Mouse (Mus musculus): ENCODE results near the gene Rab3a.

The Rab3a gene

DNA sequence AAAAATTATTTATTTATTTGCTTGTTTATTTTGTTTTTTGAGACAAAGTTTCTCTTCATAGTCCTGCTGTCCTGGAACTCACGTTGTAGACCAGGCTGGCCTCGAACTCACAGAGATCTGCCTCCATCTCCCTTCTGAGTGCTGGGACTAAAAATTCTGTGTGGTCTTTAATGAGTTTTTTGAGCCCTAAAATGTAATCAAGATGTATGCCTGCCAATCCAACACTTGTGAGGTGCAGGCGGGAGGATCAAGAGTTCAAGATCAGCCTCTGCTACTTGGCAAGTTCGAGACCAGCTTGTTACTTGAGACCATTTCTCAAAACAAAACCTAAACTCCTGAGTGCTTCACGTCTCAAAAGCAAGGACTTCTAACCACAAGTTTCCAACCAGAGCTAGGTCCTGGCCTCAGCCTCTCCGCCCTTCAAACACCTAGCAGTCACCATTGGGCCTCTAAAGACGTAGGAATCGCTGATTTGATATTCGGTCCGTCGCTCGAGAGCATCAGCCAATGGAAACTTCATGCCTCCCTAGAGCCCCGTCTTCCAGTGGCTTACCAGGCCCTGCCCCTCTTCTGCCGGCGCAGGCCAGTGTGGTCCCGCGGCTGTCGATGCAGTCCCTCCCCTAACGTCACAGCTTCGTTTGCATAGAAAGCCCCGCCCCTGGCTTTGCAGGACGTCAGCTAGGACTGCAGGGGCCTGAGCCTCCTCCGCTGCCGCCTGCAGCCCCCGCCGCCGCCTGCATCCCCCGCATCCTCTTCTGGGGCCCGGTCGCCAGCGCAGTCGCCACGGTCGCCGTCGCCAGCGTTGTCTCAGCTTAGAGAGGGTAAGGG lies at the start of gene Rab3a:
Gene Rab3a, plus strand, starts transcription at position 637 of the 828 bp plus-strand sequence.
- TF ChIP-seq GATA4 (IDR thresholded peaks at IDR 0.05; ENCODE audit: insufficient replicate concordance, low read length) = no peak; the same call in 1 of the 2 replicates

DNA sequence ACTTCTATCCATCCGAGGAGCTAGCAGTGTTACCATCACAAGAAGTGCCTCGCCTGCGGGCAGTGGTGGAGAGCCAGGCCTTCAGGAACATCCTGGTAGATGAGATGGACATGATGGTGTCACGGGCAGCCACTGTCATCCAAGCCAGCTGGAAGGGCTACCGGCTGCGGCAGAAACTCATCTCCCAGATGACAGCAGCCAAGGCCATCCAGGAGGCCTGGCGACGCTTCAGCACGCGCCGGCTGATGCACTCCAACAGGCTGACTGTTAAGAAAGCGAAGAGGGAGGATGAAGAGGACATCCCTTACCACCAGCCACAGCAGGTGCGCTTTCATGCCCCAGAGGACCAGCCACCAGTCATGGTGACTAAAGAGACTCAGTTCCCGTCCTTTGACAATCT lies 46.2 kb upstream of the Rab3a start:
- TF ChIP-seq GATA4 (IDR thresholded peaks at IDR 0.05; ENCODE audit: insufficient replicate concordance, low read length) = no peak

DNA sequence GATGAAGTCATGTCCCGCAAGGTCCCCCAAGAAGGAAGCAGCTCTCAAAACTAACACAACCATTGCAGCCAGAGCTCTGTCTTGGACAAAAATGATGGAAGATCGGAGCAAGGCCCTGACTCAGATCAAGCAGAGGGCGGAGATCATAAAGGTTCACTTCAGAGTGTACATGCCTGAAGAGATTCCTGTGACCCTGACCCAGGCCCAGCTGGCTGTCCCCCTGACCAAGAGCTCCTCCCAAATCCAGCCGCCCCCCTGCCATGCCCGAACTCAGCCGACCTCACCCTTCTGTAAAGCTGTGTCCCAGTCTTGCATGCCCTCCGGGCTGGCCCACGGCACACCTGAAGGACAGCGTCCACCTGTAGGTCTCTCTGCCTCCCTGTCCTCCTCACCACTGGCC lies 44.7 kb upstream of the Rab3a start:
- TF ChIP-seq GATA4 (IDR thresholded peaks at IDR 0.05; ENCODE audit: insufficient replicate concordance, low read length) = no peak

DNA sequence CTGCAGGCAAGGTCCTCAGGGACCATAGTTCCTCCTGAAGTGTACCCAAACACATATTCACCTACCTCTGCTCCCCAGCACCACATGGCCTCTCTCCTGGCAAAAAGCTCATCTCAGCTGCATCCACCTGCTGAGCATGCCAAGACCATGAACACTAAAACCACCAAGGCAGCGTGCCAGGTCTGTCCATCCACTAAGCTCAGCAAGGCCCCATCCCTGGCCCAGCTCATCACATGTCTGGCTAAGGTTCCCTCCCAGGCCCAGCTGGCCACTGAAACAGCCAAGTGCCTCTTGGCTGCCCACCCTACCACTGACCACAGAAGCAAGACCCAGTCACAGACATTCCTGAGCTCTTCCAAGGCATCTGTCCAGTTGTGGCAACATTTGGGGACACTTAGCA lies 44.2 kb upstream of the Rab3a start:
- TF ChIP-seq GATA4 (IDR thresholded peaks at IDR 0.05; ENCODE audit: insufficient replicate concordance, low read length) = no peak

DNA sequence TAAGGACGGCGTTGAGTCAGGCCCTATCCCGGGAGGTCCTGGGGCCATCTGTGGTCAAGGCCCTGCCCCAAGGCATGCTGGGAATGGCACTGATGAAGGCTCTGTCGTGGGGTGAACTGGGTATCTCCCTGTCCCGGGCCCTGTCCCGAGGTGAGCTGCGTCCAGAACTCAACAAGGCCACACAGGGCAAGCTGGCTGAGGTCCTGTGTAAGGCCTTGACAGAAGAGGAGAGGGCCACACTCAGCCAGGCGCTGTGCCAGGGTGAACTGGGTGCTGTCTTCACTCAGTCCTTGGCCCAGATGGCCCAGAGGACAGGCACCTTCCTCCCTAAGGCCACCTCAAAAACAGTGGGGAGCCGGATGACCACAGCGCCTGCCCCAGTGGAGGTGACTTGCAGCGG lies 43.4 kb upstream of the Rab3a start:
- no peak for TF ChIP-seq GATA4 (IDR thresholded peaks at IDR 0.05; ENCODE audit: insufficient replicate concordance, low read length)

DNA sequence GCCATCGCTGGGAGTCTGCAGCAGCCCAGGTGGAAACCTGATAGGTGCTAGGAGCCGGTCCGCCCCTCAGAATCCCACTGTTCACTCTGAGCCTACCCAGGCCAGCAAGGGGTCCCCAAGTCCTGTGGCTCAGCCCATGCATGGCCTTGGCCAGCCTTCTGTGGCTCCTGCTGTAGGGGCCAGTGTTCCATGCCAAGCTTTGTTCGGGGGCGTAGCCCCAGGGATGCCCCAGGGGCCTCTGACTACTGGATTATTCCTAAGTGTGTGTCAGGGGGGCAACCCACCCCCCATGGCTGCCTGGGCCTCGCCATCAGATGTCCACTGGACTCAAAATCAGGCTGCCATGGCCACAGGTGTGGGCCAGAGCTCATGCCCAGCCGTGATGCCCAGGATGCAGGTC lies 40.5 kb upstream of the Rab3a start:
- no peak for TF ChIP-seq GATA4 (IDR thresholded peaks at IDR 0.05; ENCODE audit: insufficient replicate concordance, low read length)

DNA sequence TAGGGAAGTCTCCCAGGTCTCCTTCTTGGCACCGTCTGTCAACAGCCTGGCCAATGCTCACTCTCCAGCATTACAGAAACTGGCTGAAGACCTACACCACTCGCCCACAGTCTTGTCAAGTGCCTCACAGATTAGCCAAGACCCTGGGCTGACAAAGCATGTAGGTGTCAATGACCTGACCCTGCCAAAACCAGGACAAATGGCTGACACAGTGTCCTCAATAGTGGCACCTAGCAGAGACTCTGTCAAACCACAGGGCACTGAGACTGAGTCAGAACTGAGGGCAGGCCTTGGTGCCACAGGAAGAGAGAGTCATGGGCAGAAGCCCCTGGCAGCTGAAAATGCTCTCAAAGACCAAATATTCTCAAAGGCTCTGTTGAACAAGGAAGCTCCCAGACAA lies 39.4 kb upstream of the Rab3a start:
- no peak for TF ChIP-seq GATA4 (IDR thresholded peaks at IDR 0.05; ENCODE audit: insufficient replicate concordance, low read length)

DNA sequence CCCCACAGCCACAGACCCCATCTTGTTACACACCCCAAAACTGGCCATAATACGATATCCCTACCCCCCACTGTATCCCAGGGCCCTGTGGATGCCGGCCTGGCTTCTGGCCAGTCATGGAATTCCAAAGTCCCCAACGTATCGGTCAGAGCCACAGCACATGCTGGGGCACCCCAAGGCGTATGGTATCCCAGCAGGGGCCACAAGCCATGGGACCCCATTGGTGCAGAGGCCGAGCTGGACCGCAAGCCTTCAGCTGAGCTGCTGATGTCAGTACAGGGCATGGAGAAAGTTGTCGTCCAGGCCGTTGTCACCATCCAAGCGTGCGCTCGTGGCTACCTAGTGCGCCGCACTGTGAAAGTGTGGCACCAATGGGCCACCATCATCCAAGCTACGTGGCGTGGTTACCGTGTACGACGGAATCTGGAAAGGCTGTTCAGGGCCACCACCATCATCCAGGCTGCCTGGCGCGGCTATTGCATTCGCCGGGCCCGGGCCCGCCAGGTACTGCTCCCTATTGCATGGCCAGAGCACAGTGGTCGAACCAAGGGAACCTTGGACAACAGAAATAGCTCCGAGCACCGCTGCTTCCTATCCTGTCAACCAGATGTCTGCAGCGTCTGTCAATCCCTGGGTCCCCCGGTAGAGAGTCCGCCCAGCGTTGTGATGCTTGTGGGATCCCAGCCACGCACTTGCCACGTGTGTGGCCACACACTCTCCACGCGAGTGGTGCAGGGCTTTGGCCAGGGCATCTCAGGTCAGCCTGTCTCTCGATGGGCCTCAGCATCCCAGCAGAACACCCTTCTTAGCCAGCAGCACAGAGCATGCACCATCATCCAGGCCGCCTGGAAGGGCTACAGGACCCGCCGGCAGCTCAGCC lies 37.7 kb upstream of the Rab3a start:
- TF ChIP-seq GATA4 (IDR thresholded peaks at IDR 0.05; ENCODE audit: insufficient replicate concordance, low read length) = no peak

DNA sequence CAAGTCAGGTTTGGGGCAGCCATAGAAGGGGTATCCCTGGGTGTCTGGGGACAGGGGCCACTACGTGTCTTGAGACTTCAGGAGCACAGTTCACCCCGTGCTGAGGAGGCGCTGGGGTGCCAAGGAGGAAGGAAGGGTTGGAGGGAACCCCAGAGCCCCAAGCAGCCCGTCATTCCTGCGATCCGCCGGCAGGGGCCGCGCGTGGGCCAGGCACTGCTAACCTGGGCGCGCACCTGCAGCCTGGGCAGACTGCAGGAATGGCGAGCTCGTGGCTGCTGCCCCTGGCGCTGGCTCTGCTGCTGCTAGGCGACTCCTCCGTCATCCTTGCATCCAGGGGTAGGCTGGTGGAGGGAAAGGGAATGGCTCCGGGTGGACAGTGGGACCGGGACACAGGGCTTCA lies 36.2 kb upstream of the Rab3a start, which contains the start of gene Gm3336:
Gene Gm3336, plus strand, starts transcription at position 247 of the 400 bp plus-strand sequence.
- TF ChIP-seq GATA4 (IDR thresholded peaks at IDR 0.05; ENCODE audit: insufficient replicate concordance, low read length) = no peak

DNA sequence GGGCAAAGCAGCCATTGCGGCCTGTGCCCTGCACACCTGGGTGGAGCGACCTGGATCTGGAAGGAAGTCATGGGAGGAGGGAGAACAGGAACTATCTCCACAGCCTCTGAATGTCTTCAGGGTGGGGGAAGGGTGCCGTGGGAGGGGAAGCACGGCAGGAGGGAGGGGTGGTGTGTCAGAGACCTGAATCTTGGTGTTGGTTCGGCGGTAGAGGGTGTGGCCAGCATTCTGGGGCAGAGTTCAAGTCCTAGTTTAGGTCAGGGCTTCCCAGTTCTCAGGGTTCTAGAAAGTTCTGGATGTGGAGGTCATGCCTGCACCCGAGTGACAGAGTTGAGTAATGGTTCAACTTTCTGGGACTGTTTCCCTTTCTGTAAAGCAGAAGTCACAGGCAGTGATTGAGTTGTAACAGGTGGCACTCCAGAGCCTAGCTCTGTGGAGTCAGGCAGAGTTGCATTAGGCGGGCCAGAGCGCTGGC lies 34.6 kb upstream of the Rab3a start:
- TF ChIP-seq GATA4 (IDR thresholded peaks at IDR 0.05; ENCODE audit: insufficient replicate concordance, low read length) = no peak

DNA sequence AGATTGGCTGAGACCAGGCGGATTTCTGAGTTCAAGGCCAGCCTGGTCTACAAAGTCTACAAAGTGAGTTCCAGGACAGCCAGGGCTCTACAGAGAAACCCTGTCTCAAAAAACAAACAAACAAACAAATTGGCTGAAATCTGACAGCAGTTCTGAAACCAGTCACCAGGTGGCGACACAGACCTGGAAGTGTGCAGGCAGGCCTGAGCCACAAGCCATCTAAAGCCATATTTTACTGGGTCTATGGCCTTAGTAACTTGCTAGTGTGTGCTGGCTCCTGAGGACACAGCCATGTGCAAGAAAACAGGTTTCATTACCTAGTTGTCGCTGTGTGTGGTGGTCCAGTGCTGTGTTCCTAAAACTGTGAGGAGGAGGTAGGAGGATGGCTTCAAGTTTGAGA lies 33.7 kb upstream of the Rab3a start:
- no peak for TF ChIP-seq GATA4 (IDR thresholded peaks at IDR 0.05; ENCODE audit: insufficient replicate concordance, low read length)

DNA sequence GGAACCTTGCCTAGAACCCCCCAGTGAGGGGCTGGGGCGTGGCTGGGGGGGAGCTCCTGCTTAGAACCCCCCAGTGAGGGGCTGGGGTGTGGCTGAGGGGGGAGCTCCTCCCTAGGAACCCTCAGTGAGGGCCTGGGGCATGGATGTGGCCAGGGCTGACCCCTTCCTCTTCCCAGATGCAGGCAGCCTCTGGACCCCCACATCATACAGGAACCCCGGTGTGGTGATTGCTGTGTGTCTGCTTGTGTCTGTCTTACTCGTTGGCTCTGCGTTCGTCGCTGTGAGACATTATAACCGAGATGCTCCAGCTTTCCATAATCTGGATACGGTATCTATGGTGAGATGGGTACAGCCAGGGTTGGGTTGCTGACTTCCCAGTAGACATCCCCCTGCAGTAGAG lies 32.9 kb upstream of the Rab3a start:
- no peak for TF ChIP-seq GATA4 (IDR thresholded peaks at IDR 0.05; ENCODE audit: insufficient replicate concordance, low read length)

DNA sequence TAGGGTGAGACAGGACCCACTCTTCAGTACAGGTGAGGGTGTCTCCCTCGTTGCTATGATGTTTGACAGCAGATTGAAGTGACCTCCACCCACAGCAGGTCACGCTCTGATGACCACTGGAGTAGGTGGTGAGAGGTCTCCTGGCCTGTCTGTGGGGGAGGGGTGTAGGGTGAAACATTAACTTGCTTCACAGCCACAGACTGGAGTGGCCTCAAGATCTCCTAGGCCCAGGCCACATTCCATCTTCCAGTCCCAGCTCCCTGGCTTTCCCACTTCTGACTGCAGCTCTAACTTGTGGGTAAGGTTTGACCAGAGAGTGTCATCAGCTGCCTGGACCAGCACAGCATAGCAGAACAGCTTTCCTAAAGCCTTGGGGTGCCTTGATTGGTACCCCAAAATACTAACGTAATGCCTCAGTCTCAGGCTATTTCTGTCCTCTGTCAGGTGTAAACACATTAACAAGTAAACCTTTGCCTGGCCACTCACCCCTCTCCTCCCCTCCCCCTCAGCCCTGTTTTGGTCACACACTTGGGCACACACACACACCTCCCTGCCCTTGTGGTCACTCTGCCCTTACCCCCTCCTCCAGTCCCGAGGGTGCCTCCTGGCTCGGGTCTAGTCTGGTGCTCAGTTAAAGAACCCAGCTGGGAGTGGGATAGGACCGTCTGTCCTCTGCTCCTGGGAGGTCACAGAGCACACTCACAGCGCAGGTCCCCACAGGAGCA lies 30.8 kb upstream of the Rab3a start, which contains the start of gene Pde4c:
Gene Pde4c, plus strand, starts transcription at position 235 of the 725 bp plus-strand sequence.
- TF ChIP-seq GATA4 (IDR thresholded peaks at IDR 0.05; ENCODE audit: insufficient replicate concordance, low read length) = no peak

DNA sequence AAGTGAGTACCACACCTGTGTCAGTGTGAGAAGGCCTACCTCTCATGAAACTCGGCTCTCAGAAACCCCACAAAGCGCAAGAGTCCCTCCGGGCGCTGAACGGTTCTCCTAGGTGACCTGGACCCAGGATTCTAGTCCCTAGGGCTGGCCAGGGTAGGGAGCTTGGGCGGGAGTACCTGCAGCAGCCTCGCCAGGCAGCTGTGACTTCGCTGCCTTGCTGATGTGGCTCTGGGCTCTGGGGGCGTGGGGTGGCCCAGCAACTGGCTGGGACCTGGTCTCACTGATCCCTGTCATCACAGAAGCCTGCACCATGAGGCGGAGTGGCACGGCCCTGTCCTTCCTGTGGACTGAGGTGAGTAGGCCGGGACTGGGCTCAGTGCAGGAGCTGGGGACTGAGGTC lies 30.3 kb upstream of the Rab3a start:
- no peak for TF ChIP-seq GATA4 (IDR thresholded peaks at IDR 0.05; ENCODE audit: insufficient replicate concordance, low read length)

DNA sequence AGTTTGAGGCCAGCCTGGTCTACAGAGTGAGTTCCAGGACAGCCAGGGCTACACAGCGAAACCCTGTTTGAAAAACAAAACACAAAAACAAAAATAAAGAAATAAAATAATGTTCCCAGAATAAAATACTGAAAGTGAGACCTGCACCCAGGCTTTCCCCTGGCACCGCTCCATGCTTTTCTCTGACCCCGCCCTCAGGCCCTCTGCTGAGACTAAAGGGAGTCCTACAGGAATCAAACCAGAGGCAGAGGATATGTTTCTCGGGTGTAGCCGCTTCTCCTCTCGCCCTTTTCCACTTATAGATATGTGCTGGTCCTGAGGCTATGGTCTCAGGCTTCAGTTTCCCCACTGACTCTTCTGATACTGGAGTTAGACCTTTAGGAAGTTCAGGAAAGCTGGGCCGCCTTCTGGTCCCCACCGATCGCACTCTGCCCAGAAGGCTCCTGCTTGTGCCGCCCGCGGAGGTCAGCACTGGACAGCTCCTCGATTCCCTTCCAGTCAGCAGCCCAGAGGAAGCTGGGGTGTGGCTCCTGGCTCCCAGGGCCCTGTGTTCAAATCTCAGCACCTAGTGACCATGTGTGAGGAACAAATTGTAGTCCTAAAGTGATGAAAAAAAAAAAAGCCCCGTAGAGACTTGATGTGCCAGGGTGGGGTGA lies 28.6 kb upstream of the Rab3a start:
- TF ChIP-seq GATA4 (IDR thresholded peaks at IDR 0.05; ENCODE audit: insufficient replicate concordance, low read length) = no peak

Measured in liver, adult (tissue).